ENCODE assay signal across 28 mouse cellular contexts in the genomic region with DNA sequence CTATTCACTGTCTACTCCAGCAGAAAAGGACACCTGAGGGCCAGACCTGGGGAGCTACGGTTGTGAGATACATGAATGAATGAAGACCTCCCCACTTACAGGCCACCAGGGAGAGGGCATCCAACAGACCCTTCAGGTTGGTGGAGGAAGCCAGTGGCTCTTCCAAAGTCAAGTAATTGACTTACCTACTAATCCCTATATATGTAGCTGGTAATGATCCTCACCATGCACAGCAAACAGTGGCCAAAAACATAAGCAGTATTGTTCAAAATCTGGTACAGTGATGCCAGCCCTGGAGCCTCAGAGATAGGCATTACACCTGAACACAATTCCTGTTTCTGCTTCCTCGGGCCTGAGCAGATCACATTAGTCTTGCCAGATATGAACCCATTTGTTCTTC. TPM values are rescaled to one million over a fixed set of nuclear protein-coding genes. Genes with fewer than 3 reads are reported as not detected.
"Had no signal": no experiment of that assay in that cellular context is flagged by ENCODE, and none has a peak within 500 bp of the region (broad histone marks: within the 10 kb centered on the region; RNA-seq: fewer than 3 reads in every experiment).

No protein-coding gene starts in this region.

- DNase-seq: cerebellum, adult 8-10 months; cerebellum, adult 9-10 months; cerebellum, adult 9-11 months; cerebellum, postnatal 10 days; cerebellum, postnatal 14 days; cerebellum, postnatal 25 days; cerebellum, postnatal 36 days; embryo, embryonic 11 days; forebrain, postnatal 0 days; gastrocnemius, adult 2 months; gastrocnemius, postnatal 10 days; gastrocnemius, postnatal 14 days; gastrocnemius, postnatal 25 days; gastrocnemius, postnatal 36 days; heart, adult 18-20 months; heart, adult 2 months had no signal

- H3K9ac ChIP-seq: embryonic facial prominence, embryonic 12.5 days; embryonic facial prominence, embryonic 13.5 days; embryonic facial prominence, embryonic 15.5 days; forebrain, embryonic 12.5 days; forebrain, embryonic 13.5 days; forebrain, embryonic 15.5 days; forebrain, postnatal 0 days had no signal

- H3K27ac ChIP-seq: embryonic facial prominence, embryonic 10.5 days; embryonic facial prominence, embryonic 12.5 days; embryonic facial prominence, embryonic 13.5 days; embryonic facial prominence, embryonic 15.5 days; forebrain, embryonic 10.5 days; forebrain, embryonic 12.5 days; forebrain, embryonic 13.5 days; forebrain, embryonic 15.5 days; gastrocnemius, adult 2 months; heart, adult 2 months had no signal

- H3K27me3 ChIP-seq: embryonic facial prominence, embryonic 12.5 days; embryonic facial prominence, embryonic 15.5 days; forebrain, embryonic 12.5 days; forebrain, embryonic 13.5 days; forebrain, embryonic 15.5 days had no signal

- ATAC-seq: forebrain, embryonic 14.5 days; forebrain, embryonic 15.5 days; forebrain, embryonic 16.5 days had no signal

- H3K4me3 ChIP-seq: embryonic facial prominence, embryonic 10.5 days; embryonic facial prominence, embryonic 12.5 days; embryonic facial prominence, embryonic 13.5 days; embryonic facial prominence, embryonic 15.5 days; erythroblast, embryonic 14.5 days; forebrain, embryonic 10.5 days; forebrain, embryonic 12.5 days; forebrain, embryonic 13.5 days; forebrain, embryonic 15.5 days; gastrocnemius, adult 2 months; heart, adult 2 months had no signal

- H3K36me3 ChIP-seq: embryonic facial prominence, embryonic 10.5 days; embryonic facial prominence, embryonic 12.5 days; embryonic facial prominence, embryonic 13.5 days; embryonic facial prominence, embryonic 15.5 days; forebrain, embryonic 10.5 days; forebrain, embryonic 12.5 days; forebrain, embryonic 15.5 days had no signal

- H3K4me1 ChIP-seq: embryonic facial prominence, embryonic 12.5 days; embryonic facial prominence, embryonic 15.5 days had no signal

- H3K9me3 ChIP-seq: embryonic facial prominence, embryonic 10.5 days; embryonic facial prominence, embryonic 12.5 days; embryonic facial prominence, embryonic 13.5 days; embryonic facial prominence, embryonic 15.5 days; forebrain, embryonic 10.5 days; forebrain, embryonic 12.5 days; forebrain, embryonic 13.5 days; forebrain, embryonic 15.5 days had no signal

- H3K4me2 ChIP-seq: embryonic facial prominence, embryonic 12.5 days; embryonic facial prominence, embryonic 13.5 days; embryonic facial prominence, embryonic 15.5 days; forebrain, embryonic 12.5 days; forebrain, embryonic 13.5 days; forebrain, embryonic 15.5 days had no signal

RNA-seq across cellular contexts. Expression of a gene that starts 37.4 kb away (rescaled TPM):
- total RNA-seq: granulocyte monocyte progenitor cell, adult 5-6 weeks had no signal
- polyA plus RNA-seq: erythroblast, embryonic 14.5 days had no signal
